Mouse (Mus musculus): ENCODE results near the gene Rsad1. TPM values are rescaled to one million over a fixed set of nuclear protein-coding genes. Genes with fewer than 3 reads are reported as not detected.

Gene Rsad1
- polyA plus RNA-seq (2014; fragmentation: Illumina TruSeq; extraction: RNeasy Lipid Tissue Mini Kit (QIAGEN cat#74804); ENCODE audit: low read depth, low replicate concordance): 5.1 TPM

GRCm38 (mm10) chr11:94548888-94549690 is at the start of gene Rsad1:
TSS of gene Rsad1 (minus strand) at chr11:94549255.

GRCm38 (mm10) chr11:94564437-94565150 is 15.5 kb upstream of the Rsad1 start, which contains the start of gene Chad:
TSS of gene Chad (plus strand) at chr11:94565047.

GRCm38 (mm10) chr11:94521219-94521843 is 27.7 kb downstream of the Rsad1 start, which contains the start of gene Mycbpap:
TSS of gene Mycbpap (minus strand) at chr11:94521742.

GRCm38 (mm10) chr11:94499661-94500152 is 49.3 kb downstream of the Rsad1 start, which contains the start of gene Epn3:
TSS of gene Epn3 (minus strand) at chr11:94499974.

Other genes with a start within 250 kb of the Rsad1 start
- gene Luc7l3, start 227.3 kb downstream of the Rsad1 start, polyA plus RNA-seq (2014; fragmentation: Illumina TruSeq; extraction: RNeasy Lipid Tissue Mini Kit (QIAGEN cat#74804); ENCODE audit: low read depth, low replicate concordance): 152 TPM
- 88.3 TPM for gene Ankrd40, start 221.3 kb downstream of the Rsad1 start, polyA plus RNA-seq (2014; fragmentation: Illumina TruSeq; extraction: RNeasy Lipid Tissue Mini Kit (QIAGEN cat#74804); ENCODE audit: low read depth, low replicate concordance)
- gene Abcc3, start 156.3 kb downstream of the Rsad1 start, polyA plus RNA-seq (2014; fragmentation: Illumina TruSeq; extraction: RNeasy Lipid Tissue Mini Kit (QIAGEN cat#74804); ENCODE audit: low read depth, low replicate concordance): 12.2 TPM
- gene Cacna1g, start 75.1 kb downstream of the Rsad1 start, polyA plus RNA-seq (2014; fragmentation: Illumina TruSeq; extraction: RNeasy Lipid Tissue Mini Kit (QIAGEN cat#74804); ENCODE audit: low read depth, low replicate concordance): not detected
- not detected for gene Spata20, start 63.1 kb downstream of the Rsad1 start, polyA plus RNA-seq (2014; fragmentation: Illumina TruSeq; extraction: RNeasy Lipid Tissue Mini Kit (QIAGEN cat#74804); ENCODE audit: low read depth, low replicate concordance)
- gene Epn3, start 49.3 kb downstream of the Rsad1 start, polyA plus RNA-seq (2014; fragmentation: Illumina TruSeq; extraction: RNeasy Lipid Tissue Mini Kit (QIAGEN cat#74804); ENCODE audit: low read depth, low replicate concordance): 1.8 TPM
- gene Mycbpap, start 27.5 kb downstream of the Rsad1 start, polyA plus RNA-seq (2014; fragmentation: Illumina TruSeq; extraction: RNeasy Lipid Tissue Mini Kit (QIAGEN cat#74804); ENCODE audit: low read depth, low replicate concordance): 0.40 TPM
- gene Chad, start 15.8 kb upstream of the Rsad1 start, polyA plus RNA-seq (2014; fragmentation: Illumina TruSeq; extraction: RNeasy Lipid Tissue Mini Kit (QIAGEN cat#74804); ENCODE audit: low read depth, low replicate concordance): not detected
- 12.4 TPM for gene Acsf2, start 52.6 kb upstream of the Rsad1 start, polyA plus RNA-seq (2014; fragmentation: Illumina TruSeq; extraction: RNeasy Lipid Tissue Mini Kit (QIAGEN cat#74804); ENCODE audit: low read depth, low replicate concordance)
- gene Lrrc59, start 80.5 kb upstream of the Rsad1 start, polyA plus RNA-seq (2014; fragmentation: Illumina TruSeq; extraction: RNeasy Lipid Tissue Mini Kit (QIAGEN cat#74804); ENCODE audit: low read depth, low replicate concordance): 35.2 TPM
- 26.8 TPM for gene Mrpl27, start 104.5 kb upstream of the Rsad1 start, polyA plus RNA-seq (2014; fragmentation: Illumina TruSeq; extraction: RNeasy Lipid Tissue Mini Kit (QIAGEN cat#74804); ENCODE audit: low read depth, low replicate concordance)
- not detected for gene Eme1, start 104.7 kb upstream of the Rsad1 start, polyA plus RNA-seq (2014; fragmentation: Illumina TruSeq; extraction: RNeasy Lipid Tissue Mini Kit (QIAGEN cat#74804); ENCODE audit: low read depth, low replicate concordance)
- gene Xylt2, start 128.3 kb upstream of the Rsad1 start, polyA plus RNA-seq (2014; fragmentation: Illumina TruSeq; extraction: RNeasy Lipid Tissue Mini Kit (QIAGEN cat#74804); ENCODE audit: low read depth, low replicate concordance): 0.93 TPM
- not detected for gene Gm11541, start 155.2 kb upstream of the Rsad1 start, polyA plus RNA-seq (2014; fragmentation: Illumina TruSeq; extraction: RNeasy Lipid Tissue Mini Kit (QIAGEN cat#74804); ENCODE audit: low read depth, low replicate concordance)
- gene Cdc34b, start 192.5 kb upstream of the Rsad1 start, polyA plus RNA-seq (2014; fragmentation: Illumina TruSeq; extraction: RNeasy Lipid Tissue Mini Kit (QIAGEN cat#74804); ENCODE audit: low read depth, low replicate concordance): not detected
- not detected for gene Tmem92, start 233.4 kb upstream of the Rsad1 start, polyA plus RNA-seq (2014; fragmentation: Illumina TruSeq; extraction: RNeasy Lipid Tissue Mini Kit (QIAGEN cat#74804); ENCODE audit: low read depth, low replicate concordance)

Data from kidney, adult 10 weeks (tissue).